9 mouse cellular contexts compared by ENCODE assay signal in the genomic region with DNA sequence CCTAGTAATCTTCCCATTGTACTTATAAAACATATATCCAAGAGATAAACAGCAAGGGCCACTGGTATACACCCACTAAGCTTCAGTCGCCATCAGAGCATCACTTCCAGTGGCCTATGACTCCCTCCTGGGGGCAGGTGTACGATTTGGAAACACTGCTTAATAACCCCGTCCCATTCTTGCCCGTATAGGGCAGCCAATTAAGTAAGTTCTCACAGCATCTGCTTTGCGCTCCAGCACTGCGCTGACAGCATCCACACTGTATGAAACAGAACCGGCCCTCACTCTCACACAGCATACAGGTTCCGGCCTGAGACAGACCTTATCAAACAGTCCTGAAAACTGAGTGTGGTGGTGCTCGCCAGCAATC. TPM values are rescaled to one million over a fixed set of nuclear protein-coding genes. Genes with fewer than 3 reads are reported as not detected.
A peak's percentile ranks its signal among the peaks of the same experiment; 100 is the strongest.
DNase-seq lines count a peak whose midpoint lies in the region; ATAC-seq lines count a peak whose summit lies in the region.
"Had no signal": no experiment of that assay in that cellular context is flagged by ENCODE, and none has a peak within 500 bp of the region (broad histone marks: within the 10 kb centered on the region; RNA-seq: fewer than 3 reads in every experiment).

No protein-coding gene starts in this region.

- no peak for DNase-seq in kidney, postnatal 25 days
- DNase-seq in urinary bladder, adult 2 months (ENCODE audit: low spot score): no peak

- 67% methylated on average over 9 of the region's 9 CpGs for WGBS in kidney, embryonic 16.5 days
- 69% methylated on average over 9 of the region's 9 CpGs for WGBS in forebrain, embryonic 13.5 days
- 64% methylated on average over 9 of the region's 9 CpGs for WGBS in hindbrain, embryonic 16.5 days
- WGBS in neural tube, embryonic 12.5 days: 65% methylated on average over 9 of the region's 9 CpGs

- no peak overlapping the region for H3K27ac ChIP-seq in kidney, embryonic 16.5 days (ENCODE audit: low read length)
- H3K27ac ChIP-seq in forebrain, embryonic 13.5 days: no peak overlapping the region
- no peak overlapping the region for H3K27ac ChIP-seq in hindbrain, embryonic 16.5 days (ENCODE audit: low read depth, low read length)
- H3K27ac ChIP-seq in neural tube, embryonic 12.5 days: no peak overlapping the region

- ATAC-seq in kidney, embryonic 16.5 days (ENCODE audit: low FRiP score, low TSS enrichment): peak; percentile 32; the same call in 1 of the 2 replicates
- ATAC-seq in forebrain, embryonic 13.5 days: peak; percentile 52
- peak; percentile 46 for ATAC-seq in hindbrain, embryonic 16.5 days
- ATAC-seq in neural tube, embryonic 12.5 days (ENCODE audit: low FRiP score, low read depth): peak; percentile 46
- no peak for ATAC-seq in activated CD4-positive, CD25-positive, alpha-beta regulatory T cell, adult 4 months

- H3K4me2 ChIP-seq in kidney, embryonic 16.5 days (replicated peaks; ENCODE audit: low read depth, low read length): no peak overlapping the region
- H3K4me2 ChIP-seq in forebrain, embryonic 13.5 days: no peak overlapping the region
- no peak overlapping the region for H3K4me2 ChIP-seq in hindbrain, embryonic 16.5 days (ENCODE audit: low read length)
- no peak overlapping the region for H3K4me2 ChIP-seq in neural tube, embryonic 12.5 days (replicated peaks)

- no peaks in the 10 kb centered on the region for H3K9me3 ChIP-seq in kidney, embryonic 16.5 days (ENCODE audit: low read length)
- no peaks in the 10 kb centered on the region for H3K9me3 ChIP-seq in forebrain, embryonic 13.5 days (replicated peaks)
- H3K9me3 ChIP-seq in hindbrain, embryonic 16.5 days (ENCODE audit: control insufficient read depth, low read length): no peaks in the 10 kb centered on the region
- no peaks in the 10 kb centered on the region for H3K9me3 ChIP-seq in neural tube, embryonic 12.5 days

- H3K4me3 ChIP-seq in kidney, embryonic 16.5 days (ENCODE audit: low read length): no peak overlapping the region
- H3K4me3 ChIP-seq in forebrain, embryonic 13.5 days: no peak overlapping the region
- no peak overlapping the region for H3K4me3 ChIP-seq in hindbrain, embryonic 16.5 days (ENCODE audit: low read length)
- H3K4me3 ChIP-seq in neural tube, embryonic 12.5 days: no peak overlapping the region

- no peak overlapping the region for H3K9ac ChIP-seq in kidney, embryonic 16.5 days (replicated peaks; ENCODE audit: low read length)
- H3K9ac ChIP-seq in forebrain, embryonic 13.5 days: no peak overlapping the region
- no peak overlapping the region for H3K9ac ChIP-seq in hindbrain, embryonic 16.5 days (ENCODE audit: low read depth, low read length)
- H3K9ac ChIP-seq in neural tube, embryonic 12.5 days: no peak overlapping the region

- no peaks in the 10 kb centered on the region for H3K36me3 ChIP-seq in kidney, embryonic 16.5 days (ENCODE audit: insufficient read depth, low read length)
- no peaks in the 10 kb centered on the region for H3K36me3 ChIP-seq in forebrain, embryonic 13.5 days (ENCODE audit: poor library complexity, severe bottlenecking)
- no peaks in the 10 kb centered on the region for H3K36me3 ChIP-seq in hindbrain, embryonic 16.5 days (ENCODE audit: control insufficient read depth, insufficient read depth, low read length)
- no peaks in the 10 kb centered on the region for H3K36me3 ChIP-seq in neural tube, embryonic 12.5 days

- no peaks in the 10 kb centered on the region for H3K27me3 ChIP-seq in kidney, embryonic 16.5 days (ENCODE audit: insufficient read depth, low read length)
- no peaks in the 10 kb centered on the region for H3K27me3 ChIP-seq in forebrain, embryonic 13.5 days
- no peaks in the 10 kb centered on the region for H3K27me3 ChIP-seq in hindbrain, embryonic 16.5 days (replicated peaks; ENCODE audit: control insufficient read depth, insufficient read depth, low read length)
- H3K27me3 ChIP-seq in neural tube, embryonic 12.5 days (replicated peaks): no peaks in the 10 kb centered on the region

- H3K4me1 ChIP-seq in kidney, embryonic 16.5 days (ENCODE audit: insufficient read depth, low read length): 0 out of 2 replicates have a peak, but pooled peaks cover 3% of the 10 kb centered on the region
- 0 out of 2 replicates have a peak, but pooled peaks cover 3% of the 10 kb centered on the region for H3K4me1 ChIP-seq in forebrain, embryonic 13.5 days
- H3K4me1 ChIP-seq in hindbrain, embryonic 16.5 days (ENCODE audit: control insufficient read depth, insufficient read depth, low read depth, low read length): peaks cover 3% of the 10 kb centered on the region
- 0 out of 2 replicates have a peak, but pooled peaks cover 3% of the 10 kb centered on the region for H3K4me1 ChIP-seq in neural tube, embryonic 12.5 days

RNA-seq across cellular contexts. Expression of a gene that starts 30.7 kb away (rescaled TPM):
- 4.1 TPM in 2 replicates for polyA plus RNA-seq in kidney, embryonic 16.5 days (2015; fragmentation: Nextera tagmentation; extraction: Ambion mirVana)
- 6.5 and 8.5 TPM in 2 replicates for polyA plus RNA-seq in forebrain, embryonic 13.5 days (2015; fragmentation: Nextera tagmentation; extraction: Ambion mirVana)
- 4.0 and 5.3 TPM in 2 replicates for polyA plus RNA-seq in hindbrain, embryonic 16.5 days (2015; fragmentation: Nextera tagmentation; extraction: Ambion mirVana)
- polyA plus RNA-seq in neural tube, embryonic 12.5 days (2016; fragmentation: Nextera tagmentation; extraction: Ambion mirVana): 5.3 and 6.2 TPM in 2 replicates
- 52.0 and 55.7 TPM in 2 replicates for polyA plus RNA-seq in urinary bladder, adult 2 months (2012; rRNA removed)
- 1 to 10 TPM; 4.5 to 7.7 TPM for polyA plus RNA-seq in activated CD4-positive, CD25-positive, alpha-beta regulatory T cell, adult 4 months (2017; shearing (Covaris generic))

RNA-seq across cellular contexts. Expression of a gene that starts 38.0 kb away (rescaled TPM):
- polyA plus RNA-seq in kidney, embryonic 16.5 days (2015; fragmentation: Nextera tagmentation; extraction: Ambion mirVana): 15.6 and 16.5 TPM in 2 replicates
- not detected in 2 replicates for polyA plus RNA-seq in forebrain, embryonic 13.5 days (2015; fragmentation: Nextera tagmentation; extraction: Ambion mirVana)
- polyA plus RNA-seq in hindbrain, embryonic 16.5 days (2015; fragmentation: Nextera tagmentation; extraction: Ambion mirVana): not detected in 2 replicates
- not detected in 2 replicates for polyA plus RNA-seq in neural tube, embryonic 12.5 days (2016; fragmentation: Nextera tagmentation; extraction: Ambion mirVana)
- polyA plus RNA-seq in urinary bladder, adult 2 months (2012; rRNA removed): 0.34 and 0.41 TPM in 2 replicates
- polyA plus RNA-seq in activated CD4-positive, CD25-positive, alpha-beta regulatory T cell, adult 4 months (2017; shearing (Covaris generic)): not detected
- polyA plus RNA-seq: erythroblast, embryonic 14.5 days; lung, postnatal 0 days had no signal

Comparison
In these comparisons a context has a peak if more than half of its experiments do, and no peak if none do; other contexts are left out.
1. RNA of a gene that starts 38.0 kb away (polyA plus RNA-seq): 15.6 to 16.5 TPM in kidney, embryonic 16.5 days; 0.34 to 0.41 TPM in urinary bladder, adult 2 months, not detected in forebrain, embryonic 13.5 days, not detected in hindbrain, embryonic 16.5 days, not detected in neural tube, embryonic 12.5 days and not detected in activated CD4-positive, CD25-positive, alpha-beta regulatory T cell, adult 4 months; every median in the first group is over 10 times any median in the second.